Mouse (Mus musculus) lung, adult 2 months (tissue): ENCODE measurements at regions not wholly inside any gene's neighbourhood (a gene's known extent, or its start where the extent isn't known, plus 50 kb on each side); places are given as distances from the start of the nearest gene placed in this dataset.

ENCODE experiments used
- CTCF ChIP-seq: fragments of 200-500 bp; IDR thresholded peaks from 2 replicates; pipeline ENCODE4 v1.5.1; 2011; ENCODE audit warnings: mild to moderate bottlenecking, low read length, control low read depth; ENCODE audit not compliant: insufficient read depth
- POLR2A ChIP-seq: fragments of 200-500 bp; IDR thresholded peaks from 2 replicates; pipeline ENCODE4 v1.6.1; 2011; ENCODE audit warnings: low read depth, mild to moderate bottlenecking, control low read depth, low read length, borderline replicate concordance; ENCODE audit errors: extremely low read depth

DNA sequence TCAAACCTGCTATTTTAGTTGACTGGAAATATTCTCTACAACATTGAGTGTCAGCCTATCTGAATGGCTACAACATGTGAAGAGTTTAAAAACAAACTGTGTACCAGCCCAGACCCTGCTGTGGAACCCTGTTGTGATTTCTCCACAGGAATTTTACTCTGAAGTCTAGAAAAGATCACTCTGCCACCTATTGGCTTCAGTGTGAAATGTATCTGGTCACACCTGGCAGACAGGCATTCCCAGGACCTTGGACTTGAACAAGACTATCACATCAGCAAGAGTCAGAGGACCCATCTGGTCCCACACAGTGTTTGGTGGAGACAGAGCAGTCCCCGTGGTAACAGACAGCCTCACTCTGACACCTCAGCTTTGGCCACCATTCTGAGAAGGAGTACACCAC is 311.3 kb upstream of the Runx1 start:
- TF ChIP-seq CTCF, result peak; percentile 22; the same call in 1 of the 2 replicates
- TF ChIP-seq POLR2A, result no peak
